Mouse (Mus musculus) CD4-positive, CD25-positive, alpha-beta regulatory T cell, adult 2 months (primary cell): ENCODE results near the gene Apobec2.
A peak's percentile ranks its signal among the peaks of the same experiment; 100 is the strongest.

Source experiments
- DNase-seq: peaks from one replicate; pipeline ENCODE4 v3.0.0-alpha.2; 2012; ENCODE audit warnings: low read depth, low spot score

Gene Apobec2

GRCm38 (mm10) chr17:48409380-48410298 is 23.1 kb downstream of the Apobec2 start, which contains the start of the genes Nfya and Oard1:
Nfya (minus strand) TSS chr17:48409906.
Oard1 (plus strand) TSS chr17:48410014.
- peak; percentile 100 for DNase-seq

DNA sequence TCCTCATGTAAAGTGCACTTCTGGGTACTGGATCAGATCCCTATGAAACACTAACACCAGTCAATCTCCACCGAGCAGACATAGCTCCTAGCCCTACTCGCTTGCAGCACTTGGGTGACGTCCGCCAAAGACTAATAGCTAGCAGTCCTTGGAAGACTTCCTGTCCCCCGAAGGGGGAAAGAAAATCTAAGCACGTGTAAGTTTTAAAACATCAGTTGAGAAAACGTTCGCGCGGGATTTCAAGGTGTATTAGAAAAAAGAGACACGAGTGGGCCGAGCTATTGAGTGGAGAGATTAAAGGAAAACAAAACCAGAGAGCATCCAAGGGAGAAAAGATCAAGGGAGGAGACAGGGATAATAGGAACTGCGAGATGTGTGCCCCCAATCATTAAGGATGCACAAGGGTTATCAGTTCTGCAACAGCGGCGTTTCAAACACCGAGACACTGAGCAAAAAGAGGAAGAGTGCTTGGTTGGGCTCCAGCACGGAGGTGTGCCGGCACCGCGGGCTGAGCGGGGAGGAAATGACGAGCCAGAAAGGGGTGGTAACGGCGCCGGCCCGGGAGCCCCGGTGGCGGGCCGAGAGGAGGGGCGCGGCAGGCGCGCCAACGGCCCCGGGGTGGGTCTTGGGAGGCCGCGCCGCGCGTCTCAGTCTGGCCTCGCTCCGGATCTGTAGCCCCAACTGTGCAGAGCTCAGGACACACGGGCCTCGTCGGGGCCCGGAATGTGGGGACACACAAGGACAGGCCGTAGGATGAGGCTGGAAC is 24.0 kb downstream of the Apobec2 start:
- DNase-seq, result peak; percentile 89

- DNase-seq, result no peak
Observed at GRCm38 (mm10) chr17:48407910-48408525, 24.7 kb downstream of the Apobec2 start.

DNA sequence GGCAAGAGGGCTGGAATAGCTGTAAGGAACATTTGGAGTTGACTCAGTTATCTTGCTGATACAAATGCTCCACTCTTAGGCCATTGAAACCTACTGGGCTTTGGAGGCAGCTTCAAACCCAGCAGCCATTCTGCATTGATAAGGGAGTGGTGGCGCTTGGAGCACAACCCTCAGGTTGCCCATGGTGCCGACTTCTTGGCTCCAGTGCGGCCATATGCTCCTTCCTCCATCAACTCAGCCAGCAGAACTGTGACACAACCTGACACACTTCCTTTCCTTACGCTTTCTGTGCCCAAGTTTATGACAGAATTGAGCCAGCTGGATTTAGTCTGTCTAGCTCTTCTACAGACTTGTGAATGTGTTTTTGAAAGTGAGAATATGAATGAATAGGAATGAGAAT is 25.6 kb downstream of the Apobec2 start:
- no peak for DNase-seq

- no peak for DNase-seq
Observed at GRCm38 (mm10) chr17:48404706-48405105, 28.0 kb downstream of the Apobec2 start.

DNA sequence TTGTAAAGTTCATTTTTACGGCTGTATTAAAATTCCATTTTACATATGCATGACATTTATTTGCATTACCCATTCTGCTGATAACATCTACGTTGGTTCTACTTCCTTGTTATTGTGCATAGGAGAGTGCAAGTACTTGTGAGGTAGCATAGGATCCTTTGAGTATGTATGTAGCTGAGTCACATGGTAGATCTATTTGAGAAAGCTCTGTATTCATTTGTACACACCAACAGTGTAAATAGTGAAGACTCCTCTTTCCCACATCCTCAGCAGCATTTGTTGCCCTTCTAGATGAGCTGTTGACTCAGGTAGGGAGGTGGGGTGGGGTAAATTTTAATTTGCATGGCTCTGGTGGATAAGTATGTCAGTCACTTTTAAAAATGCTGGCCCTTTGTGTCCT is 28.9 kb downstream of the Apobec2 start:
- DNase-seq, result peak; percentile 45

- no peak for DNase-seq
Observed at GRCm38 (mm10) chr17:48402751-48403150, 30.0 kb downstream of the Apobec2 start.

- no peak for DNase-seq
Observed at GRCm38 (mm10) chr17:48401710-48402109, 31.0 kb downstream of the Apobec2 start.

DNA sequence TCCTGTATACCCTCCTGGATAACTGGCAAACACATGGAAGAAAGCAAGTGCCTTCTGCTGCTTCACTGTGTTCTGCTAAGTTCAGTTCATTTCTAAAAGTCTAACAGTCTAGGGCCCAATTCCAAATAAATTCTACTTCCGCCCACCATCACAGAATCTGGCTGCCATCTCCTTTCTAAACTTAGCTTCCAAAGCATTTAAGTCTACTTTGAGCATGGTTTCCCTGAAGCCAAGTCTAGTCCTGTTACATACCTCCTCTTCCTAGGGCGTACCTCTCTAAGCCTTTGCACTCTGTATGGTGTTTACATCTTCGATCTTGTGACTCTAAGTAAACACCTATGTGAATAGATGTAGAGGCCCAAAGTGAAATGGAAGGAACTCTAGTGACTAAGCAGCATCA is 40.1 kb downstream of the Apobec2 start:
- DNase-seq, result no peak

GRCm38 (mm10) chr17:48391446-48391845 is 41.3 kb downstream of the Apobec2 start:
- no peak for DNase-seq

GRCm38 (mm10) chr17:48389442-48389841 is 43.3 kb downstream of the Apobec2 start:
- DNase-seq, result no peak

DNA sequence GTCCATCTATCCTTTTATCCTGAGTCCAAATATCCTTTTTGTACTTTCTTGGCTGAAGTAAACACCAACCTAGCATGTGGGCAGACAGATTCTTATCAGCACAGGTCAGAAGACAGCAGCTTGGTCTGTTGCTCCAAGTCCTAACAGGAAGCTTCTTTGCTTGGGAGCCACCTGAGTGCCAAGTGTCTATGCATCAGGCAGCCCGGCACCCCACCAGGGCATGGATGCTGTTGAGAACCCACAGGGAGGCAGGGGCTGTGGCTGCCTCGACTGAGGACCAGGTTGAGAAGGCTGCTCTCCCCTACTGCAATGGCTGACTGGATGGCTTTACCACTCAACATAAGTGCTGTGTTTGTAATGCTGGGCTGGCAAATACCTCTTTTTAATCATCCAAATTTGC is 44.1 kb downstream of the Apobec2 start:
- DNase-seq, result no peak

DNA sequence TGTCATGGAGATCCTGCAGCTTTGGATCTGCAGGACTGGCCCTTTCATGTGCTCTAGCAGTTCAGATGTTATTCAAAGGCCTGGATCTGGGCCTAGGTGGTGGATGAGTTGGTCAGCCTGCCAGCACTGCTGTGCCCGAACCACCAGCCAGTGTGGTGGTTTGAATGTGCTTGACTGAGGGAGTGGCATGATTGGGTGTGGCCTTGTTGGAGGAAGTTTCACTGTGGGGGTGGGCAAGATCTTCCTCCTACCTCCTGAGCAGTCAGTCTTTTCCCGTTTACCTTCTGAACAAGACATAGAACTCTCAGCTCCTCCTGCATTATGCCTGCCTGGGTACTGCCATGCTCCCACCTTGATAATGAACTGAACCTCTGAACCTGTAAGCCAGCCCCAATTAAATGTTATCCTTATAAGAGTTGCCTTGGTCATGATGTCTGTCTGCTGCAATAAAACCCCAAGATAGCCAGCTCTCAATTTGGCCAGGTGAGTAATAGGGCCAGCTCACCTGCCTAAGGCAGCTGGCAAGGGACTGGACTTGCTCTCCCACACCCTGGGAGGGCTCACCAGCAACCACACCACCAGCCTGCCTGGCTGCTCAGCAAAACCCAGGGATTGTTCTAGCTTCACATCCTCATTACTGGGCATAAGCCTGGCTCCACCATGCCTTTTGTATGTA is 46.8 kb downstream of the Apobec2 start:
- no peak for DNase-seq

DNA sequence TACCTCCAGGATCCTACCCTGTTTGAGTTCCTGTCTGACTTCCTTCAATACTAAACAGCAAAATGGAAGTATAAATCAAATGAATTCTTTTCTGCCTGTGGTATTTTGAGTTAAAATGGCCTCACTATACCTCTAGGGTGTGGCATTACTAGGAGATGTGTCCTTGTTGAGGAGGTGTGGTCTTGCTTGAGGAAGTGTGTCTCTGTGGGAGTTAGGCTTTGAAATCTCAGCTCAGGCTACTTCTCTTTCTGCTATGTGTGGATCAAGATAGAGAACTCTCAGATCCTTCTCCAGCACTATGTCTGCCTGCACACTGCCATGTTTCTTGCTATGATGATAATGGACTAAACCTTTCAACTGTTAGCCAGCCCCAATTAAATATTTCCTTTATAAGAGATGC is 53.7 kb downstream of the Apobec2 start:
- no peak for DNase-seq

GRCm38 (mm10) chr17:48376102-48376501 is 56.6 kb downstream of the Apobec2 start:
- DNase-seq, result no peak

GRCm38 (mm10) chr17:48372987-48373386 is 59.7 kb downstream of the Apobec2 start:
- no peak for DNase-seq

DNA sequence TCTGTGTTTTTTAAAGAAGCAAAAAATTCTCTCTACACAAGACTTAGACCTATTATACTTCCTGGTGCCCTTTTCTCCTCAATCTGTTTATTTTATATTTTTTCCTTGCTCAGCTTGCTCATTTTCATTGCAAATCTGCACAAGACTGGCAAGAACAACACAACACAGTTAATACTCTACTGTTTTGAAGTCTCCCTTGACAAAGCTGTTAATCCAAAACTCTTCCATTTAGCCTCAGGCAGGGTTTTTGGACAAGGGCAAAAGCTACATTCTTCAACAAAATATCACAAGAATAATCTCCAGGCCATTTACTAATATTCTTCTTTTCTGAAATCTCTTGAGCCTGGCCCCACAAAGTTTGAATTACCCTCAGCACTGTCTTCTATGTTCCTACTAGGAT is 61.1 kb downstream of the Apobec2 start:
- DNase-seq, result no peak
